Comparison of ENCODE assay signal across 11 mouse cellular contexts in genomic region chr8:3179930-3180329, GRCm38 (mm10).
DNase-seq lines count a peak whose midpoint lies in the region; ATAC-seq lines count a peak whose summit lies in the region.
"Had no signal": no experiment of that assay in that cellular context is flagged by ENCODE, and none has a peak within 500 bp of the region (broad histone marks: within the 10 kb centered on the region; RNA-seq: fewer than 3 reads in every experiment).

No protein-coding gene starts in this region.

- no peak overlapping the region for H3K27ac ChIP-seq in hindbrain, embryonic 11.5 days (ENCODE audit: low read depth, low read length)
- H3K27ac ChIP-seq in hindbrain, embryonic 12.5 days, result no peak overlapping the region
- H3K27ac ChIP-seq in midbrain, embryonic 15.5 days, result no peak overlapping the region
- no peak overlapping the region for H3K27ac ChIP-seq in midbrain, embryonic 16.5 days (ENCODE audit: low read length)
- H3K27ac ChIP-seq in embryonic facial prominence, embryonic 12.5 days, result no peak overlapping the region

- H3K36me3 ChIP-seq in hindbrain, embryonic 11.5 days (ENCODE audit: control insufficient read depth, insufficient read depth, low read length), result peaks cover 6% of the 10 kb centered on the region; the same call in 1 of the 2 replicates
- peaks cover 47% of the 10 kb centered on the region for H3K36me3 ChIP-seq in hindbrain, embryonic 12.5 days
- peaks cover 33% of the 10 kb centered on the region for H3K36me3 ChIP-seq in midbrain, embryonic 15.5 days (replicated peaks)
- H3K36me3 ChIP-seq in midbrain, embryonic 16.5 days (ENCODE audit: control insufficient read depth, insufficient read depth, low read length), result peaks cover 31% of the 10 kb centered on the region
- peaks cover 39% of the 10 kb centered on the region for H3K36me3 ChIP-seq in embryonic facial prominence, embryonic 12.5 days

- ATAC-seq in hindbrain, embryonic 11.5 days (ENCODE audit: low FRiP score), result no peak
- ATAC-seq in hindbrain, embryonic 12.5 days (ENCODE audit: low FRiP score), result no peak
- 0 out of 2 replicates have a peak, but pooled peaks have one; percentile 27 for ATAC-seq in midbrain, embryonic 15.5 days (replicated peaks)
- ATAC-seq in midbrain, embryonic 16.5 days, result no peak
- ATAC-seq in embryonic facial prominence, embryonic 12.5 days (ENCODE audit: insufficient number of reproducible peaks, insufficient read depth, low FRiP score, low TSS enrichment), result no peak
- no peak for ATAC-seq in granulocyte monocyte progenitor cell, adult 5-6 weeks (replicated peaks; ENCODE audit: poor library complexity, severe bottlenecking)

- no peaks in the 10 kb centered on the region for H3K27me3 ChIP-seq in hindbrain, embryonic 11.5 days (ENCODE audit: control insufficient read depth, insufficient read depth, low read length)
- H3K27me3 ChIP-seq in hindbrain, embryonic 12.5 days, result no peaks in the 10 kb centered on the region
- no peaks in the 10 kb centered on the region for H3K27me3 ChIP-seq in midbrain, embryonic 15.5 days (replicated peaks)
- no peaks in the 10 kb centered on the region for H3K27me3 ChIP-seq in midbrain, embryonic 16.5 days (ENCODE audit: control insufficient read depth, insufficient read depth, low read depth, low read length)
- H3K27me3 ChIP-seq in embryonic facial prominence, embryonic 12.5 days, result no peaks in the 10 kb centered on the region
- H3K27me3 ChIP-seq: megakaryocyte, embryonic 14.5 days had no signal

- WGBS in hindbrain, embryonic 11.5 days, result 88% methylated on average over 1 of the region's 1 CpGs
- WGBS in hindbrain, embryonic 12.5 days, result 85% methylated on average over 1 of the region's 1 CpGs
- 88% methylated on average over 1 of the region's 1 CpGs for WGBS in midbrain, embryonic 15.5 days
- WGBS in midbrain, embryonic 16.5 days, result 76% methylated on average over 1 of the region's 1 CpGs
- WGBS in embryonic facial prominence, embryonic 12.5 days, result 67% methylated on average over 1 of the region's 1 CpGs

- no peaks in the 10 kb centered on the region for H3K4me1 ChIP-seq in hindbrain, embryonic 11.5 days (replicated peaks; ENCODE audit: control insufficient read depth, insufficient read depth, low read length)
- H3K4me1 ChIP-seq in hindbrain, embryonic 12.5 days, result no peaks in the 10 kb centered on the region
- no peaks in the 10 kb centered on the region for H3K4me1 ChIP-seq in midbrain, embryonic 15.5 days
- no peaks in the 10 kb centered on the region for H3K4me1 ChIP-seq in midbrain, embryonic 16.5 days (ENCODE audit: control insufficient read depth, insufficient read depth, low read length)
- H3K4me1 ChIP-seq in embryonic facial prominence, embryonic 12.5 days, result no peaks in the 10 kb centered on the region

- no peaks in the 10 kb centered on the region for H3K9me3 ChIP-seq in hindbrain, embryonic 11.5 days (ENCODE audit: control insufficient read depth, low read length)
- H3K9me3 ChIP-seq in hindbrain, embryonic 12.5 days (replicated peaks), result peaks cover 7% of the 10 kb centered on the region; the same call in 1 of the 2 replicates
- H3K9me3 ChIP-seq in midbrain, embryonic 15.5 days, result no peaks in the 10 kb centered on the region
- H3K9me3 ChIP-seq in midbrain, embryonic 16.5 days (replicated peaks; ENCODE audit: control insufficient read depth, low read length, poor library complexity, severe bottlenecking), result no peaks in the 10 kb centered on the region; the same call in 1 of the 2 replicates
- 0 out of 2 replicates have a peak, but pooled peaks cover 7% of the 10 kb centered on the region for H3K9me3 ChIP-seq in embryonic facial prominence, embryonic 12.5 days

- H3K9ac ChIP-seq in hindbrain, embryonic 11.5 days (ENCODE audit: low read depth, low read length), result no peak overlapping the region
- no peak overlapping the region for H3K9ac ChIP-seq in hindbrain, embryonic 12.5 days
- no peak overlapping the region for H3K9ac ChIP-seq in midbrain, embryonic 15.5 days
- H3K9ac ChIP-seq in midbrain, embryonic 16.5 days (ENCODE audit: low read depth, low read length), result no peak overlapping the region
- 0 out of 2 replicates have a peak overlapping the region, but pooled peaks have one; percentile 10 for H3K9ac ChIP-seq in embryonic facial prominence, embryonic 12.5 days

- peak; percentile 10 for DNase-seq in hindbrain, embryonic 11.5 days (ENCODE audit: low spot score)
- DNase-seq in thymus, postnatal 14 days, result no peak
- DNase-seq in c-Kit-positive CD71-positive TER-119-positive erythroid progenitor cells, embryonic 14.5 days (ENCODE audit: low spot score), result no peak
- DNase-seq: cerebellum, adult 18-20 months; heart, postnatal 10 days had no signal

- H3K4me2 ChIP-seq in hindbrain, embryonic 11.5 days (replicated peaks; ENCODE audit: low read depth, low read length), result no peak overlapping the region
- H3K4me2 ChIP-seq in hindbrain, embryonic 12.5 days (replicated peaks), result no peak overlapping the region
- no peak overlapping the region for H3K4me2 ChIP-seq in midbrain, embryonic 15.5 days
- H3K4me2 ChIP-seq in midbrain, embryonic 16.5 days (ENCODE audit: low read length), result no peak overlapping the region
- H3K4me2 ChIP-seq in embryonic facial prominence, embryonic 12.5 days (replicated peaks), result no peak overlapping the region

- no peak overlapping the region for H3K4me3 ChIP-seq in hindbrain, embryonic 11.5 days (ENCODE audit: low read depth, low read length)
- no peak overlapping the region for H3K4me3 ChIP-seq in hindbrain, embryonic 12.5 days
- no peak overlapping the region for H3K4me3 ChIP-seq in midbrain, embryonic 15.5 days
- no peak overlapping the region for H3K4me3 ChIP-seq in midbrain, embryonic 16.5 days (ENCODE audit: low read depth, low read length)
- no peak overlapping the region for H3K4me3 ChIP-seq in embryonic facial prominence, embryonic 12.5 days
- H3K4me3 ChIP-seq: megakaryocyte, embryonic 14.5 days had no signal
